Mouse (Mus musculus) liver, postnatal 0 days (tissue): Measurements from ENCODE around the gene Gata2.

ENCODE experiments used
- CTCF ChIP-seq: sonication (generic); IDR thresholded peaks from 2 replicates; pipeline ENCODE4 v1.5.1; 2016; ENCODE audit warnings: antibody characterized with exemption, low read depth
- EP300 ChIP-seq: IDR thresholded peaks from 2 replicates; pipeline ENCODE4 v1.6.1; 2016; ENCODE audit warnings: antibody characterized with exemption, low read depth, mild to moderate bottlenecking

- TF ChIP-seq CTCF (no peak), EP300 (no peak)
Observed at GRCm38 (mm10) chr6:88229221-88229620, 35.5 kb downstream of the Gata2 start.
